Mouse (Mus musculus) cortical plate, adult 2 months (tissue): ENCODE measurements around the gene Irf2bpl.

Experiments used
- CTCF ChIP-seq: fragments of 200-500 bp; IDR thresholded peaks from 2 replicates; pipeline ENCODE4 v1.5.1; 2011; ENCODE audit warnings: mild to moderate bottlenecking, control low read depth, low read length; ENCODE audit not compliant: insufficient read depth; ENCODE audit errors: extremely low read depth
- POLR2A ChIP-seq: fragments of 200-500 bp; IDR thresholded peaks from 2 replicates; pipeline ENCODE4 v1.6.1; 2011; ENCODE audit warnings: mild to moderate bottlenecking, low read length, control low read depth; ENCODE audit not compliant: insufficient read depth; ENCODE audit errors: extremely low read depth

- TF ChIP-seq POLR2A (no peak), CTCF (no peak)
Measured at GRCm38 (mm10) chr12:86831591-86832550, 52.7 kb downstream of the Irf2bpl start.
